Comparison of ENCODE assay signal across 14 mouse cellular contexts in the genomic region with DNA sequence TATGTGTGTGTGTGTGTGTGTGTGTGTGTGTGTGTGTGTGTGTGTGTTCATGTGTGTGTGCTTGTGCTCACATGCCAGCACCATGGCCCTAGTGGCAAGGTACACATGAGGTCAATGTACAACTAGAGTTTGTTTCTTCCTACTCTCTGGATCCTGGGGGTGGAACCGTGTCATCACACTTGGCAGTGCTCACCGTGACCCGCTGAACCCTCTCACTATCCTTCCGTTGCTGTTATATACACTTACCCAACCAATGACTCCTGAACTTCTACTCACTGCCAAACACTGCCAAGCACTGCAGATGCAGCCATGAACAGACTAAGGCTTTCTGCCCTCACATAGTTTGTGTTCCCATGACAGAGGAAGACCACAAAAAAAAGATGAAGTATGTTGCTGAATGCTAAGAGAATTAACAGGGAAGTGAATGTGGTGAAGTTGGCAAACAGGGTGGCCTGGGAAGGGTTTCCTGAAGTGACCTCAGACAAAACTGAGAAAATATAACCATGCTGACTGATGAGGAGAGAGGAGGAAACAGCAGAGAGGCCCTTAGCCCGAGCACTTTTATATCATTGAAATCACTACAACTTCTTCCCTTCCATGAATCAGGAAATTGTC. TPM values are rescaled to one million over a fixed set of nuclear protein-coding genes. Genes with fewer than 3 reads are reported as not detected.
DNase-seq lines count a peak whose midpoint lies in the region; ATAC-seq and TF ChIP-seq lines count a peak whose summit lies in the region.
"Had no signal": no experiment of that assay in that cellular context is flagged by ENCODE, and none has a peak within 500 bp of the region (broad histone marks: within the 10 kb centered on the region; RNA-seq: fewer than 3 reads in every experiment).

No protein-coding gene starts in this region.

- H3K4me3 ChIP-seq in liver, embryonic 14.5 days (ENCODE audit: insufficient read depth in 1 of 2, low read depth in 2 of 2, low read length in 2 of 2) = no peak overlapping the region
- no peak overlapping the region for H3K4me3 ChIP-seq in liver, embryonic 12.5 days
- H3K4me3 ChIP-seq in embryonic facial prominence, embryonic 10.5 days = no peak overlapping the region
- H3K4me3 ChIP-seq in hindbrain, embryonic 12.5 days = no peak overlapping the region
- H3K4me3 ChIP-seq: hindbrain, embryonic 15.5 days; neural tube, embryonic 12.5 days had no signal

- WGBS in liver, embryonic 14.5 days (ENCODE audit: insufficient replicate concordance) = 52% methylated on average over 5 of the region's 5 CpGs
- WGBS in liver, embryonic 12.5 days (ENCODE audit: insufficient replicate concordance) = 64% methylated on average over 5 of the region's 5 CpGs
- 89% methylated on average over 5 of the region's 5 CpGs for WGBS in embryonic facial prominence, embryonic 10.5 days
- WGBS in hindbrain, embryonic 12.5 days = 82% methylated on average over 5 of the region's 5 CpGs

- no peak overlapping the region for H3K9ac ChIP-seq in liver, embryonic 14.5 days (replicated peaks)
- no peak overlapping the region for H3K9ac ChIP-seq in liver, embryonic 12.5 days
- H3K9ac ChIP-seq in hindbrain, embryonic 12.5 days = no peak overlapping the region
- H3K9ac ChIP-seq: hindbrain, embryonic 15.5 days; neural tube, embryonic 12.5 days had no signal

- H3K27ac ChIP-seq in liver, embryonic 14.5 days = no peak overlapping the region
- no peak overlapping the region for H3K27ac ChIP-seq in liver, embryonic 12.5 days
- no peak overlapping the region for H3K27ac ChIP-seq in embryonic facial prominence, embryonic 10.5 days (replicated peaks)
- H3K27ac ChIP-seq in hindbrain, embryonic 12.5 days = no peak overlapping the region
- H3K27ac ChIP-seq: hindbrain, embryonic 15.5 days; neural tube, embryonic 12.5 days had no signal

- H3K9me3 ChIP-seq in liver, embryonic 14.5 days (ENCODE audit: control insufficient read depth, low read length) = no peaks in the 10 kb centered on the region
- no peaks in the 10 kb centered on the region for H3K9me3 ChIP-seq in liver, embryonic 12.5 days (replicated peaks)
- H3K9me3 ChIP-seq in embryonic facial prominence, embryonic 10.5 days = peaks cover 6% of the 10 kb centered on the region; the same call in 1 of the 2 replicates
- peaks cover 8% of the 10 kb centered on the region for H3K9me3 ChIP-seq in hindbrain, embryonic 12.5 days (replicated peaks)
- H3K9me3 ChIP-seq: hindbrain, embryonic 15.5 days; neural tube, embryonic 12.5 days had no signal

- H3K36me3 ChIP-seq in liver, embryonic 14.5 days (replicated peaks; ENCODE audit: control insufficient read depth, insufficient read depth, low read depth) = no peaks in the 10 kb centered on the region
- no peaks in the 10 kb centered on the region for H3K36me3 ChIP-seq in liver, embryonic 12.5 days
- no peaks in the 10 kb centered on the region; the same call in 1 of the 2 replicates for H3K36me3 ChIP-seq in embryonic facial prominence, embryonic 10.5 days (replicated peaks)
- H3K36me3 ChIP-seq in hindbrain, embryonic 12.5 days = 0 out of 2 replicates have a peak, but pooled peaks cover 5% of the 10 kb centered on the region
- H3K36me3 ChIP-seq: hindbrain, embryonic 15.5 days had no signal

- no peaks in the 10 kb centered on the region for H3K27me3 ChIP-seq in liver, embryonic 14.5 days (ENCODE audit: control insufficient read depth, insufficient read depth, low read length)
- H3K27me3 ChIP-seq in liver, embryonic 12.5 days (replicated peaks) = no peaks in the 10 kb centered on the region
- H3K27me3 ChIP-seq in embryonic facial prominence, embryonic 10.5 days (replicated peaks; ENCODE audit: low read depth, poor library complexity, severe bottlenecking) = no peaks in the 10 kb centered on the region
- H3K27me3 ChIP-seq in hindbrain, embryonic 12.5 days = no peaks in the 10 kb centered on the region
- H3K27me3 ChIP-seq: hindbrain, embryonic 15.5 days; neural tube, embryonic 12.5 days had no signal

- no peak for DNase-seq in liver, embryonic 14.5 days (ENCODE audit: low read depth in 3 of 3, low spot score in 3 of 3)
- DNase-seq in kidney, adult 9 months = peak; percentile 55
- DNase-seq in lung, postnatal 14 days = peak; percentile 11
- no peak for DNase-seq in embryonic facial prominence, embryonic 10.5 days (ENCODE audit: low spot score)
- DNase-seq: embryo, embryonic 11 days; gastrocnemius, postnatal 25 days; left cerebral cortex, postnatal 4 days; thymus, postnatal 4 days had no signal

- H3K4me1 ChIP-seq in liver, embryonic 14.5 days (replicated peaks; ENCODE audit: control insufficient read depth in 2 of 2, insufficient read depth in 2 of 2, low read length in 1 of 2) = peaks cover 0 to 7% of the 10 kb centered on the region in 2 experiments; a peak in 2 of 4 replicates
- no peaks in the 10 kb centered on the region for H3K4me1 ChIP-seq in liver, embryonic 12.5 days
- no peaks in the 10 kb centered on the region for H3K4me1 ChIP-seq in embryonic facial prominence, embryonic 10.5 days
- H3K4me1 ChIP-seq in hindbrain, embryonic 12.5 days = no peaks in the 10 kb centered on the region
- H3K4me1 ChIP-seq: hindbrain, embryonic 15.5 days; neural tube, embryonic 12.5 days had no signal

- TF ChIP-seq CTCF in liver, embryonic 14.5 days (IDR thresholded peaks at IDR 0.05; ENCODE audit: low read depth) = no peak

- 0 out of 2 replicates have a peak, but pooled peaks have one; percentile 31 for ATAC-seq in liver, embryonic 14.5 days (ENCODE audit: insufficient read depth)
- ATAC-seq in liver, embryonic 12.5 days = no peak
- no peak for ATAC-seq in CD4-positive, CD25-positive, alpha-beta regulatory T cell, adult 4 months
- no peak for ATAC-seq in hindbrain, embryonic 12.5 days (ENCODE audit: low FRiP score)

- no peak for TF ChIP-seq EP300 in liver, embryonic 14.5 days (IDR thresholded peaks at IDR 0.05; ENCODE audit: low read depth)

- H3K4me2 ChIP-seq in liver, embryonic 14.5 days (ENCODE audit: low read depth) = no peak overlapping the region
- H3K4me2 ChIP-seq in liver, embryonic 12.5 days = no peak overlapping the region
- no peak overlapping the region for H3K4me2 ChIP-seq in hindbrain, embryonic 12.5 days (replicated peaks)
- H3K4me2 ChIP-seq: hindbrain, embryonic 15.5 days; midbrain, embryonic 11.5 days; neural tube, embryonic 12.5 days had no signal

RNA-seq across cellular contexts. Expression of gene Slc25a31, which starts 3.7 kb away (rescaled TPM):
- 0.03 and 0.08 TPM in 2 replicates for polyA plus RNA-seq in liver, embryonic 14.5 days (2012; rRNA removed)
- polyA plus RNA-seq in liver, embryonic 14.5 days (2014; fragmentation: Nextera tagmentation; extraction: Ambion mirVana) = 0.19 and 0.20 TPM in 2 replicates
- 0.08 and 0.13 TPM in 2 replicates for polyA plus RNA-seq in liver, embryonic 12.5 days (2016; fragmentation: Nextera tagmentation; extraction: Ambion mirVana)
- 0.11 TPM in 1 of 2 replicates, not detected in the other for polyA plus RNA-seq in embryonic facial prominence, embryonic 10.5 days (2016; fragmentation: Nextera tagmentation; extraction: Ambion mirVana)
- polyA plus RNA-seq in CD4-positive, CD25-positive, alpha-beta regulatory T cell, adult 4 months (2017; shearing (Covaris generic)) = not detected
- polyA plus RNA-seq in hindbrain, embryonic 12.5 days (2016; fragmentation: Nextera tagmentation; extraction: Ambion mirVana) = 0.39 and 0.46 TPM in 2 replicates

RNA-seq across cellular contexts. Expression of gene Hspa4l, which starts 39.4 kb away (rescaled TPM):
- polyA plus RNA-seq in liver, embryonic 14.5 days (2012; rRNA removed) = 2.4 and 4.3 TPM in 2 replicates
- polyA plus RNA-seq in liver, embryonic 14.5 days (2014; fragmentation: Nextera tagmentation; extraction: Ambion mirVana) = 15.7 and 18.4 TPM in 2 replicates
- 20.9 and 23.2 TPM in 2 replicates for polyA plus RNA-seq in liver, embryonic 12.5 days (2016; fragmentation: Nextera tagmentation; extraction: Ambion mirVana)
- polyA plus RNA-seq in embryonic facial prominence, embryonic 10.5 days (2016; fragmentation: Nextera tagmentation; extraction: Ambion mirVana) = 20.9 and 27.8 TPM in 2 replicates
- 10 to 100 TPM; 24.4 to 29.4 TPM for polyA plus RNA-seq in CD4-positive, CD25-positive, alpha-beta regulatory T cell, adult 4 months (2017; shearing (Covaris generic))
- polyA plus RNA-seq in hindbrain, embryonic 12.5 days (2016; fragmentation: Nextera tagmentation; extraction: Ambion mirVana) = 62.1 and 64.8 TPM in 2 replicates

Comparison
In these comparisons a context has a peak if more than half of its experiments do, and no peak if none do; other contexts are left out.
1. DNase-seq: peak in kidney, adult 9 months (single experiment) and lung, postnatal 14 days (single experiment); none in liver, embryonic 14.5 days (0 of 3) and embryonic facial prominence, embryonic 10.5 days (single experiment).